Mouse (Mus musculus): Measurements from ENCODE around the gene Tnr. TPM values are rescaled to one million over a fixed set of nuclear protein-coding genes. Genes with fewer than 3 reads are reported as not detected.

Tnr gene
- polyA plus RNA-seq, 1 experiment from 2014 or later = 2.6 TPM

- no peak overlapping the region for H3K4me2 ChIP-seq (ENCODE audit: low read length)
- peaks cover 14% of the 10 kb centered on the region for H3K4me1 ChIP-seq (ENCODE audit: control insufficient read depth, insufficient read depth, low read length)
- DNase-seq (ENCODE audit: low spot score) (no peak), ATAC-seq (no peak)
- no peaks in the 10 kb centered on the region for H3K27me3 ChIP-seq (replicated peaks; ENCODE audit: control insufficient read depth, insufficient read depth, low read length)
- no peaks in the 10 kb centered on the region for H3K9me3 ChIP-seq (replicated peaks; ENCODE audit: control insufficient read depth, low read length)
- no peak overlapping the region for H3K27ac ChIP-seq (ENCODE audit: low read depth, low read length)
- no peak overlapping the region for H3K9ac ChIP-seq (ENCODE audit: low read length)
- no peak overlapping the region for H3K4me3 ChIP-seq (ENCODE audit: low read depth, low read length)
- WGBS = 81% methylated on average over 4 of the region's 4 CpGs
- H3K36me3 ChIP-seq (ENCODE audit: control insufficient read depth, insufficient read depth, low read length) = no peaks in the 10 kb centered on the region
Observed at GRCm38 (mm10) chr1:159613561-159613960, 90.0 kb downstream of the Tnr start.

DNA sequence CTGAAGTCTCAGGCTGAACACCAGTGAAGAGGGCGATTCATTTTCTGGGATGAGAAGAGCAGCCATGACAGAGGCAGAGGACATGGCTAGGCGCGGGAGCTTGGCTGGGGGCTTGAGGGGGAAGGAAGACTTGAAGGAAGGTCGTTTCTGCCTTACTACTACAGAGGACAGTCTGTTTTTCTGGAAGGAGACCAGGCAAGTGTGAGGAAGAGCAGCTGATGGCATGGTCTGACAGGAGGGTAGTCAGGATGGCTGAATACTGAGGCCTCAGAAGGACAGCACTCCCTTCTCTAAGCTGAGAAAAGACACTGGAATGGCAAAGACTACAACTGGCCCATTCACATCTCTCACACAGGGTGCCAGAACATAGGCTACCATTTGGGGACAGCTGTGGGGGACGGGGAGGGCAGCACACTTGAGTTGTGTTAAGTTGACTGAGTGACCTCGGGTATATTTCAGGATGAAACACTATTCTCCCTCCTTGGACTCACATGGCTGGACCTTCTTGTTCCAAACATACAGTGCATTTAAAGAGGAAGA is 90.6 kb downstream of the Tnr start:
- no peak for ATAC-seq
- H3K4me3 ChIP-seq (ENCODE audit: low read depth, low read length) = no peak overlapping the region
- H3K36me3 ChIP-seq (ENCODE audit: control insufficient read depth, insufficient read depth, low read length) = no peaks in the 10 kb centered on the region
- H3K27me3 ChIP-seq (replicated peaks; ENCODE audit: control insufficient read depth, insufficient read depth, low read length) = no peaks in the 10 kb centered on the region
- peaks cover 14% of the 10 kb centered on the region for H3K4me1 ChIP-seq (ENCODE audit: control insufficient read depth, insufficient read depth, low read length)
- no peak overlapping the region for H3K4me2 ChIP-seq (ENCODE audit: low read length)
- H3K9ac ChIP-seq (ENCODE audit: low read length) = no peak overlapping the region
- 85% methylated on average over 6 of the region's 6 CpGs for WGBS
- no peak for DNase-seq (ENCODE audit: low spot score)
- H3K27ac ChIP-seq (ENCODE audit: low read depth, low read length) = peak overlapping the region; percentile 86
- no peaks in the 10 kb centered on the region for H3K9me3 ChIP-seq (replicated peaks; ENCODE audit: control insufficient read depth, low read length)

DNA sequence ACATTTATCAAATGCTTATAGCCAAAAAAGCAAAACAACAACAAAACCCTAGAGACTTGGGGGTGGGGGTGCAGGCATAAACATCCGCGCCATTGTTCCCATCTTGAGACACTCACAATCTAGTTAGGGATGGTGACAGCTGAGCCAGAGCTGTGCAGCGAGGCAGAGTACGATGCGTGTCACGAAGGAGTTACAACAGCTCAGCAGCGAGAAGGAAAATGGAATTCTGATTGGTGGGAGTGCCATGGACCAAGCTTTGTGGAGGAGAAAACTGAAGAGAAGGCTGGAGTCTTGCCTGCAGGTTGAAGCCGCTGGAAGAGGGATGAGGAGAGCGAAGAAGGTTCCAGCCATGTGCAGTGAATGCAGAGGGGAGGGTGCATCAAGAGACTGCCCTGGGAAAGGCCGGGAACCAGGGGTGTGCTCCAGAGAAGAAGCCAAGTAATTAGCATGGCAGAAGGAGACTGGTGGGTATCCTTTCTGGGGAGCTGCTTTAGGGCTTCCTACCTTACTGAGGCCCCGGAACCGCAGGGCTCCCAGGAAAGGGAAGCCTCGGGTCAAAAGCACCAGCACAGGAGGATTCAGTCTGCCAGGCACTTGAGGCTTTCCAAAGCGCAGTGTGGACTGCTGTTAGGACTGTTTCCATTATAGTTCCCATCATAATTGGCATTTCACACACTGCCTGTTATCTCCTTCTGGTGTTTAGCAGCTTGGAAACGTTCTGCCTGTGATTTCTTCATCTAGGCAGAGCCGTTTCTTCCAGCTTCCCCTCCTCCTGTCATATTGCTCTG is 91.3 kb downstream of the Tnr start:
- DNase-seq (ENCODE audit: low spot score) (peak; percentile 86), ATAC-seq (peak; percentile 93)
- 35% methylated on average over 16 of the region's 16 CpGs for WGBS
- no peaks in the 10 kb centered on the region for H3K36me3 ChIP-seq (ENCODE audit: control insufficient read depth, insufficient read depth, low read length)
- peak overlapping the region; percentile 30; the same call in 1 of the 2 replicates for H3K4me2 ChIP-seq (ENCODE audit: low read length)
- H3K4me1 ChIP-seq (ENCODE audit: control insufficient read depth, insufficient read depth, low read length) = peaks cover 14% of the 10 kb centered on the region
- H3K27ac ChIP-seq (ENCODE audit: low read depth, low read length) = peak overlapping the region; percentile 86
- no peak overlapping the region for H3K9ac ChIP-seq (ENCODE audit: low read length)
- H3K4me3 ChIP-seq (ENCODE audit: low read depth, low read length) = no peak overlapping the region
- no peaks in the 10 kb centered on the region for H3K9me3 ChIP-seq (replicated peaks; ENCODE audit: control insufficient read depth, low read length)
- no peaks in the 10 kb centered on the region for H3K27me3 ChIP-seq (replicated peaks; ENCODE audit: control insufficient read depth, insufficient read depth, low read length)

DNA sequence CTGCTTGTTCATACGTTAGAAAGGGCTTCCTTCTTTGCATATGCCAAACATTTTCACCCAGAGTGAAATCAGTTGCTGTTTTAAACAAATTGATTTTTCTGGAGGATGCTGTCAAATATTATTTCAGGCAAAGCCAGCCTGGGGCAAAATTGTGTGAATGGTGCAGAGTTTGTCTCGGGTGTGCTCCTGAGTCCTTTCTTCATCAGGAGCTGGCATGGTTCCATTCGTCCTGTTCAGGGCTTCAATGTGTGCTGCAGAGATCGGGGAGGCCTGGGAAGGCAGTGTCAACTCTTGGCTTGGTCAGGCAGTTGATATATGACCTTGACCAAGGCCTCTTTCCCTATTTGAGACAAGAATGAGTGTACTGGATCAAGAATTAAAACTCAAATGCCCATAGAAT is 92.1 kb downstream of the Tnr start:
- H3K4me3 ChIP-seq (ENCODE audit: low read depth, low read length) = no peak overlapping the region
- DNase-seq (ENCODE audit: low spot score) (peak; percentile 44), ATAC-seq (no peak)
- H3K4me1 ChIP-seq (ENCODE audit: control insufficient read depth, insufficient read depth, low read length) = peaks cover 14% of the 10 kb centered on the region
- no peak overlapping the region for H3K4me2 ChIP-seq (ENCODE audit: low read length)
- H3K36me3 ChIP-seq (ENCODE audit: control insufficient read depth, insufficient read depth, low read length) = no peaks in the 10 kb centered on the region
- 34% methylated on average over 4 of the region's 4 CpGs for WGBS
- H3K9me3 ChIP-seq (replicated peaks; ENCODE audit: control insufficient read depth, low read length) = no peaks in the 10 kb centered on the region
- no peak overlapping the region for H3K9ac ChIP-seq (ENCODE audit: low read length)
- no peaks in the 10 kb centered on the region for H3K27me3 ChIP-seq (replicated peaks; ENCODE audit: control insufficient read depth, insufficient read depth, low read length)
- peak overlapping the region; percentile 86 for H3K27ac ChIP-seq (ENCODE audit: low read depth, low read length)

GRCm38 (mm10) chr1:159619205-159619604 is 95.6 kb downstream of the Tnr start:
- no peak overlapping the region for H3K4me2 ChIP-seq (ENCODE audit: low read length)
- H3K4me1 ChIP-seq (ENCODE audit: control insufficient read depth, insufficient read depth, low read length) = peaks cover 14% of the 10 kb centered on the region
- ATAC-seq (no peak), DNase-seq (ENCODE audit: low spot score) (no peak)
- no peak overlapping the region for H3K9ac ChIP-seq (ENCODE audit: low read length)
- no peak overlapping the region for H3K27ac ChIP-seq (ENCODE audit: low read depth, low read length)
- 83% methylated on average over 2 of the region's 2 CpGs for WGBS
- H3K27me3 ChIP-seq (replicated peaks; ENCODE audit: control insufficient read depth, insufficient read depth, low read length) = no peaks in the 10 kb centered on the region
- no peaks in the 10 kb centered on the region for H3K36me3 ChIP-seq (ENCODE audit: control insufficient read depth, insufficient read depth, low read length)
- no peak overlapping the region for H3K4me3 ChIP-seq (ENCODE audit: low read depth, low read length)
- H3K9me3 ChIP-seq (replicated peaks; ENCODE audit: control insufficient read depth, low read length) = no peaks in the 10 kb centered on the region

GRCm38 (mm10) chr1:159621321-159621720 is 97.8 kb downstream of the Tnr start:
- ATAC-seq (no peak), DNase-seq (ENCODE audit: low spot score) (peak; percentile 36)
- no peaks in the 10 kb centered on the region for H3K4me1 ChIP-seq (ENCODE audit: control insufficient read depth, insufficient read depth, low read length)
- H3K27me3 ChIP-seq (replicated peaks; ENCODE audit: control insufficient read depth, insufficient read depth, low read length) = no peaks in the 10 kb centered on the region
- no peak overlapping the region for H3K9ac ChIP-seq (ENCODE audit: low read length)
- 57% methylated on average over 1 of the region's 1 CpGs for WGBS
- H3K9me3 ChIP-seq (replicated peaks; ENCODE audit: control insufficient read depth, low read length) = no peaks in the 10 kb centered on the region
- H3K27ac ChIP-seq (ENCODE audit: low read depth, low read length) = no peak overlapping the region
- H3K4me2 ChIP-seq (ENCODE audit: low read length) = no peak overlapping the region
- no peak overlapping the region for H3K4me3 ChIP-seq (ENCODE audit: low read depth, low read length)
- no peaks in the 10 kb centered on the region for H3K36me3 ChIP-seq (ENCODE audit: control insufficient read depth, insufficient read depth, low read length)

- ATAC-seq (no peak), DNase-seq (ENCODE audit: low spot score) (no peak)
- no peaks in the 10 kb centered on the region for H3K9me3 ChIP-seq (replicated peaks; ENCODE audit: control insufficient read depth, low read length)
- H3K27ac ChIP-seq (ENCODE audit: low read depth, low read length) = no peak overlapping the region
- no peak overlapping the region for H3K4me2 ChIP-seq (ENCODE audit: low read length)
- no peak overlapping the region for H3K4me3 ChIP-seq (ENCODE audit: low read depth, low read length)
- H3K36me3 ChIP-seq (ENCODE audit: control insufficient read depth, insufficient read depth, low read length) = no peaks in the 10 kb centered on the region
- no peaks in the 10 kb centered on the region for H3K27me3 ChIP-seq (replicated peaks; ENCODE audit: control insufficient read depth, insufficient read depth, low read length)
- 82% methylated on average over 3 of the region's 3 CpGs for WGBS
- H3K4me1 ChIP-seq (ENCODE audit: control insufficient read depth, insufficient read depth, low read length) = no peaks in the 10 kb centered on the region
- no peak overlapping the region for H3K9ac ChIP-seq (ENCODE audit: low read length)
Observed at GRCm38 (mm10) chr1:159629119-159629518, 105.5 kb downstream of the Tnr start.

DNA sequence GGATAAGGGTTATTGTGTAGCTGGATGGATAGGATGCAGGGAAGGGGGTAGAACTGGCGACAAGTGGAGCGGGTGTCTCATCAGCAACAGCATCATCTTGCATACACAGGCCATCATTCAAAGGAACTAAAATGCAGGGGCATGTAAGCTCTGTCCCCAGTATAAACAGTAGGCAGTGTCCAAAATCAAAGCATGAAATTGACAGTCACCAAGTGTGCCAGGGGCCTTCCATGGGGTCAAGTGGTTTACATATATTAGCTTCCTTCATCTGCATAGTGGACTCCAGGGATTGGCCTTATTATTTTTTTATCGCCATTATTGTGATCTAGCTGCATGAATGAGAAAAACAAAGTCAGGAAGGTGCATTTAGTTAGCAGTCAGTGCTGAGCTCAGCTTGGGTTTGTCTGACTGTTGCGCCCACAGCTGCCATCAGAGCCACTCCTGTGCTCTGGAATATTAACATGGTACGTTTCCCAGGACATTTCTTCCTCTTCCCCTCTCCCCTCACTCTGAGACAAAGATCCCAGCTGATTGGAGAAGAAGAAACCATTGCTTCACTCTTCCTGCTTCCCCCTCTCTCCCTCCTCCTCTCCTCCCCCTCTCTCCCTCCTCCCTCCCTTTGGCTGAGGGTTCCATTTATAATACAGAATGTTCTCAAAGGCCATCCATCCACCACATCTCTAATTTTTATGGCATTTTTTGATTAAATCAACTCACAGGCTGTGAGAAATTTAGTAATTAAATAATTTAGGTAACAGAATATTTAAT is 106.4 kb downstream of the Tnr start:
- ATAC-seq (no peak), DNase-seq (ENCODE audit: low spot score) (no peak)
- H3K27me3 ChIP-seq (replicated peaks; ENCODE audit: control insufficient read depth, insufficient read depth, low read length) = no peaks in the 10 kb centered on the region
- 78% methylated on average over 5 of the region's 5 CpGs for WGBS
- no peak overlapping the region for H3K4me3 ChIP-seq (ENCODE audit: low read depth, low read length)
- no peaks in the 10 kb centered on the region for H3K36me3 ChIP-seq (ENCODE audit: control insufficient read depth, insufficient read depth, low read length)
- H3K4me2 ChIP-seq (ENCODE audit: low read length) = no peak overlapping the region
- no peak overlapping the region for H3K27ac ChIP-seq (ENCODE audit: low read depth, low read length)
- no peak overlapping the region for H3K9ac ChIP-seq (ENCODE audit: low read length)
- H3K9me3 ChIP-seq (replicated peaks; ENCODE audit: control insufficient read depth, low read length) = no peaks in the 10 kb centered on the region
- H3K4me1 ChIP-seq (ENCODE audit: control insufficient read depth, insufficient read depth, low read length) = no peaks in the 10 kb centered on the region

GRCm38 (mm10) chr1:159632558-159632957 is 109.0 kb downstream of the Tnr start:
- H3K27ac ChIP-seq (ENCODE audit: low read depth, low read length) = no peak overlapping the region
- no peaks in the 10 kb centered on the region for H3K4me1 ChIP-seq (ENCODE audit: control insufficient read depth, insufficient read depth, low read length)
- H3K4me2 ChIP-seq (ENCODE audit: low read length) = no peak overlapping the region
- no peaks in the 10 kb centered on the region for H3K9me3 ChIP-seq (replicated peaks; ENCODE audit: control insufficient read depth, low read length)
- no peak overlapping the region for H3K9ac ChIP-seq (ENCODE audit: low read length)
- H3K27me3 ChIP-seq (replicated peaks; ENCODE audit: control insufficient read depth, insufficient read depth, low read length) = no peaks in the 10 kb centered on the region
- no peaks in the 10 kb centered on the region for H3K36me3 ChIP-seq (ENCODE audit: control insufficient read depth, insufficient read depth, low read length)
- WGBS = 75% methylated on average over 3 of the region's 3 CpGs
- DNase-seq (ENCODE audit: low spot score) (no peak), ATAC-seq (no peak)
- no peak overlapping the region for H3K4me3 ChIP-seq (ENCODE audit: low read depth, low read length)
